Mouse (Mus musculus) macrophage (primary cell): ENCODE measurements around the gene Eefsec. TPM values are rescaled to one million over a fixed set of nuclear protein-coding genes. Genes with fewer than 3 reads are reported as not detected.

Experiments used
- H3K27ac ChIP-seq: fragments of 350-480 bp; formaldehyde crosslinking; 2 replicates; pipeline ENCODE4 v1.9.0; 2021
- H3K36me3 ChIP-seq: fragments of 350-480 bp; formaldehyde crosslinking; 2 replicates; pipeline ENCODE4 v1.9.0; 2021; ENCODE audit errors: inconsistent target
- H3K4me3 ChIP-seq: fragments of 350-480 bp; formaldehyde crosslinking; 2 replicates; pipeline ENCODE4 v1.9.0; 2021; ENCODE audit errors: inconsistent target
- H3K79me2 ChIP-seq: fragments of 350-480 bp; formaldehyde crosslinking; 2 replicates; pipeline ENCODE4 v1.9.0; 2021; ENCODE audit errors: inconsistent target
- WGBS: methylation state at CpG from one replicate; pipeline ENCODE4 v1.1.7; 2026; ENCODE audit warnings: inconsistent platforms; ENCODE audit not compliant: missing documents; 5-methylcytosine and 5-hydroxymethylcytosine counted together
- polyA plus RNA-seq: library from polyadenylated mRNA; stranded (reverse); fragments of 250-400 nt; gene quantifications from 3 replicates; pipeline ENCODE4 v1.2.4, GENCODE M21; 2018; ENCODE audit warnings: inconsistent platforms

The Eefsec gene
- polyA plus RNA-seq, 1 experiment from 2014 or later = 10.6 TPM

- Histone ChIP-seq H3K79me2 (no peaks in the 10 kb centered on the region), H3K36me3 (no peaks in the 10 kb centered on the region), H3K27ac (no peak overlapping the region), H3K4me3 (no peak overlapping the region)
- 84% methylated on average over 10 of the region's 10 CpGs for WGBS
These were observed 238.8 kb downstream of the Eefsec start for GRCm38 (mm10) chr6:88207403-88208033.

Other genes starting within 250 kb of the Eefsec start
- gene Dnajb8, start 224.3 kb downstream of the Eefsec start, polyA plus RNA-seq = not detected in 3 replicates
- 14.1 to 35.5 TPM (median 22.3 TPM) in 3 replicates for gene Ruvbl1, start 18.9 kb upstream of the Eefsec start, polyA plus RNA-seq
- 104 to 123 TPM (median 112 TPM) in 3 replicates for gene Sec61a1, start 72.4 kb upstream of the Eefsec start, polyA plus RNA-seq
- gene Kbtbd12, start 191.4 kb upstream of the Eefsec start, polyA plus RNA-seq = 0.37 to 1.2 TPM (median 0.63 TPM) in 3 replicates